Mouse (Mus musculus): ENCODE data around the gene Bpifb5.
"Not testable (repeated sequence)": the region's sequence is repeated elsewhere in the genome, so short reads cannot be mapped to it uniquely, and the experiment has no call there.

Gene Bpifb5

GRCm38 (mm10) chr2:154255770-154256169, 32.2 kb downstream of the Bpifb5 start:
- Histone ChIP-seq H3K4me1 (replicated peaks; ENCODE audit: low read depth, low read length) (no peaks in the 10 kb centered on the region), H3K4me3 (replicated peaks; ENCODE audit: low read length) (no peak overlapping the region), H3K9me3 (ENCODE audit: low read length) (no peaks in the 10 kb centered on the region), H3K27me3 (ENCODE audit: insufficient read depth, low read length) (no peaks in the 10 kb centered on the region), H3K36me3 (ENCODE audit: insufficient read depth, low read length) (no peaks in the 10 kb centered on the region)
- no peak for TF ChIP-seq NANOG (IDR thresholded peaks at IDR 0.05; ENCODE audit: borderline replicate concordance, low read length)
- TF ChIP-seq CTCF (conservative IDR thresholded peaks at IDR 0.05; ENCODE audit: low read length), result no peak
- TF ChIP-seq POU5F1 (IDR thresholded peaks at IDR 0.05; ENCODE audit: borderline replicate concordance, low read length), result no peak

GRCm38 (mm10) chr2:154257554-154257953, 34.0 kb downstream of the Bpifb5 start, which contains the start of gene Bpifb9a:
Gene Bpifb9a, plus strand, starts transcription at chr2:154257854.
- H3K9me3 ChIP-seq (ENCODE audit: low read length); H3K4me3 ChIP-seq (replicated peaks; ENCODE audit: low read length); H3K36me3 ChIP-seq (ENCODE audit: insufficient read depth, low read length); H3K4me1 ChIP-seq (replicated peaks; ENCODE audit: low read depth, low read length); H3K27me3 ChIP-seq (ENCODE audit: insufficient read depth, low read length): not testable (repeated sequence)

GRCm38 (mm10) chr2:154264397-154264796, 40.9 kb downstream of the Bpifb5 start:
- not testable (repeated sequence) for H3K9me3 ChIP-seq (ENCODE audit: low read length); H3K4me3 ChIP-seq (replicated peaks; ENCODE audit: low read length); H3K27me3 ChIP-seq (ENCODE audit: insufficient read depth, low read length); H3K36me3 ChIP-seq (ENCODE audit: insufficient read depth, low read length); H3K4me1 ChIP-seq (replicated peaks; ENCODE audit: low read depth, low read length)

Measured in E14TG2a.4 (cell line).